Mouse (Mus musculus): ENCODE results near the gene Ier3.

The Ier3 gene

DNA sequence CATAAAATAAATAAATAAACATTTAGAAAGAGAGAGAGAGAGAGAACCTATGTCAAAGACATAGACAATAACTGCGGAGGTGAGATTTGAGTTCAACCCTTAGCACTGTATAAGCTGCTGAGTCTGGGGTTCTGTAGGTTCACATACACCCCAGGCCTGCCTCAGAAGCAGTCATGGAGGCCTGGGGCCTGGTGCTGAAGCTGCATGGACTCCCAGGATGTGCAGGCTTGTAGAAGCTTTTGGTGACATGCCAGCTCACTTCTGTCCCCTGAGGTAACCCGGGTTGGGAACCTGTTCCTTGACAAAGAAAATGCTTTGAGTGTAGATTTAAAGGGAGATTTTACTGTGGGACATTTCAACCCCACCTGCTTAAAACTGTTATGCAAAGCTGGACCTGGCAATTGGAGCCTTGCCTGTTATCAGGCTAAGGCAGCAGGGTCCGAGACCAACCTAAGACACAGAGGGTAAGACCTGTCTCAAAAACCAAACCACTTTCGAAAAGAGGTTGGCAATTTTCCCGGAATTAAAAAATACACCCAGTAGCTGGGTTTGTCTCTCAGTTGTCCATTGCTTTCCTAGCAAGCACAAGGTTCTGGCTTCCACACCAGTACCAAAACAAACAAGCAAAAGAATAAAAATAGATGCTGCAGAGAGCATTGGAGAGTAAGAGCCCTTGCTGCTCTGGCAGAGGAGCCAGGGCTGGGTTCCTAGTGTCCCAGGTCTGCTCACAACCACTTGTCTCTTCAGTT is 10.4 kb upstream of the Ier3 start:
- no peak for DNase-seq (ENCODE audit: low spot score)

DNA sequence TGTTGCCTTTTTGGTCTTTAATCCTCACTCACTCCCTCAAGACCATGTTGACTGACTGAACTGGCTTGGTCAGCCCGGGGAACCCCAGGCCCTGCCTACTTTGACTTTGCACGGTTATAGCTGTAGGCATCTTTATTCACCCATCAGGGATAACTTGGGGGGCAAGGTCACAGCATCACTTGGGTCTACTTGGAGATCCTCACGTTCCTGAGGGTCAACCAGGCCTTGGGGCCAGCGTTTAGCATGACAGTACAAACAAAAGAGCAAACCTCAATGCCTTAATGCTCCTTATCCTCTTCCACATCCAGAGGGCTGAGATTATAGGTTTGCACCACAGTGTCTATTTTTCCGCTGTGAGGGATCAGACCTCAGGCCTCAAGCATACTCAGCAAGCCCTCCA is 9.2 kb upstream of the Ier3 start:
- DNase-seq (ENCODE audit: low spot score), result no peak

DNA sequence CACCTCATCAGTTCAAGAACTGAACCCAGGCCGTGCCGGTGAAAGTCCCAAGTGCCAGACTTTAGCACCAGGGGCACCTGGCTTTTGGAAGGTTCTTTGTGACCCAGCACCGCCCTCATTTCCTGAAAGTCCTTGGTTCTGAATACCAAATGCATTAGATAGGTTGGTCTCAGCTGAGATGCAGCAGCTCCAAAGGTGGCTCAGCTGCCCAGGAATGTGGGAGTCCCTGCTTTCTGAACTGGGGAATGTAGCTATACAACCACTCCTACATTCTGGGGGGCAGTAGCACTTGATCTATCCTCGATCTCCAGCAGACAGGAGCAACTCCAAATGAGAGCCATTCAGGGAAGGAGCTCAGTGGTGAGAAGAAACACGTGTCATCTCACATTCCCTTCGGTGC is 8.7 kb upstream of the Ier3 start:
- DNase-seq (ENCODE audit: low spot score), result peak; percentile 49

DNA sequence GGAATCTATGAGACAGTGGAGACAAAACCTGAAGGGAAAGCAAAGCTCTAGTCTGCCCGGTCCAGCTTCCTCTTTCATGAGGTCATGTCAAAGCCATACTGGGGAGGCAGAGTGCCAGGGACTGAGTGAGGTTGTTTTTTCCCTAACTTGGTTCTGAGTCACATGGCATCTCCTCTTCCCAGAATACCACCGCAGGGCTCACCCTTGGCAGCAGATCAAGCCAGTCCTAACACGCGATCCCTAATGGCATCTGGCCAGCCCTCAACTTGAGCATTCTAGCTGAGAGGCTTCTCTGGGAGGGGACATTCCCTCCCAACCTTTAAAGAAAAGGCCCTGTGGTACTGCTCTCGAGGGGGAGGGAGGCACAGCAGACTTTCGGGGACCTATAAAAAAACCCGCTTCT is 8.2 kb upstream of the Ier3 start:
- DNase-seq (ENCODE audit: low spot score), result peak; percentile 96

DNA sequence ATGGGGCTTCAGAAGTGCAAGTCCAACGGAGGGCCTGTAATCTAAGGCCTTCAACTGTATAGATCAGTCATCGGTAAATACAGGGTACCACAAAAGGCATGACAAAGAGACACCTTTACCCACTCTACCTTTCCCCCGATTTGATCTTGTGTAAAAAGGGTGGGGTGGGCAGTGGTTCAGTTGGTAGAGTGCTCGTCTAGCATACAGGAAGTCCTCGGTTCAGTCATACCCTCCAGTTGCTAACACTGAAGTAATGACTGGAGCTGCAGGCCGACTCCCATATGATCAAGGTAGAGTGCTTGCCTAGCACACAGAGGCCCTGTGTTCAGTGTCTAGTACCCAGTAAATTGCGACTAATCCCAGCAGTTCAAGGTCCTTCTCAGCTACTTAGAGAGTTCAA is 7.8 kb upstream of the Ier3 start:
- DNase-seq (ENCODE audit: low spot score), result no peak

DNA sequence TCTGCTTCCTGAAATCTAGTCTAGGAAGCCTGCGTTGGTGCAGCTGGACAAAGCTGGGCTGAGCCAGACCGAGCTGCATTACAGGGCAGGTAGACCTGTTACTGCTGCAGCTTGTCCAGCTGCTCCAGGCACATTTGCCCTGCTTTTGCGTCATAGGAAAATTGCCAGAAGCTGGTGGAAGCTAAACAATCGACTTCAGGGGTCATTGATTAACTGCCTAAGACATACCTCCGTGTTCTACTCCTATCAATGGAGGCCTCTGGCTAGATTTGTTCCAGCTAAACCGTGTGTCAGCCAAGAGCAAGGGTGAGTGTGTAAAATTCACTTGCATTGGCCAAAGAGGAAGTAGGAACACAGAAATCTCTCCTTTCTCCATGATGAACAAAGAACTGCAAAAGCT is 6.8 kb upstream of the Ier3 start:
- DNase-seq (ENCODE audit: low spot score), result peak; percentile 46

DNA sequence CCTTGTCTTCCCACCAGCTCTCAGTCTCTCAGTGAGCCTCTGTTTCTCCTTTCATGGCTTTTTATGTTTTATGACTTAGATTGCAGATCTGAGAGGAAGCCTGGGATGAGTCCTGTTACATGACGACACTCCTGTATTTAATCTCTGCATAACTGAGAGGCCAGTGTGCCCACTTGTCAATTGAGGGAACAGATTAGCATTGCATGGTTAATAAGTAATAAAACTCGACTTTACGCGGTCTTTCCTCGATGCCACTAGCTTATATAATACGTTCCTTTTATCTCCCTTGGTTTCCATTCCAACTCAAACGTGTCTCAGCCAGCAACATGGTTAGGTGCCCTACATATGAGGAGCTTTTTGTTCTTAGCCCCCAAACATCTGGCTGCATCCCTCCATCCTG is 5.6 kb upstream of the Ier3 start:
- DNase-seq (ENCODE audit: low spot score), result no peak

DNA sequence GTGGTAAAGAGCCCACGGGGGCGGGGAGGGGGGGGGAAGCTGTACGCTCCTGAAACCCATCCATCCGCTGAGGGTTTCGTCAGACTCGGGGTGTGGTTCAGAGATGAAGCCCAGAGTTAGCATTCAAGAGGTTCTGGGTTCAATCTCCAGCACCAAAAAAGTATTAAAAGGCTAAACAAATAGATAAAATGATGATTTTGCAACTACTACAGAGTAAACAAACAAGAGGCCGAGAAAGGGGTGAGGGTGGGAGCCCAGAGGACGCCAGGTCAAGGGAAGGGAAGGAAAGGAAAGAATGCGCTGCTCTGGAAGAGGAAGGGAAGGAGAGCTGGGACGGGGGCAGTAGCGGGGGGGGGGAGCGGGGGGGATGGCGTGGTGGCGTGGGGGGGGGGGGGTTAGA is 4.8 kb upstream of the Ier3 start:
- no peak for DNase-seq (ENCODE audit: low spot score)

DNA sequence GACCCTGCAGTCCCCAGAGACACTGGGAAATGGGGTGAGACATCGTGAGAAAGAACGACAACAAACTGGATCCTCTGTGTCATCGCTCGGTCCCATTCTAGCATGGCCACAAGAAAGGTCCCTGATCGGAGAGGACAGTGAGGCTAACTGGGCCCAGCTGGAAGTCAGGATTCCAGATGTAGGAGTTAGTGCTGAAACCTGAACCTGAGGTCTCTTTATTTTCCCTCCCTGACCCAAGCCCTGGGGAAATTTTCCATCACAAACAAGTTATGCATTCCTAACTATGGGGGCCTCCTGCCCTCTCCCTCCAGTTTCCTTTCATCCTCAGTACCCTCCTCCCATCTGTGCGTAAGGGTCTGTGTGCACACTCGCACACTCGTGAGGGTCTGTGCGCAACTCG is 4.3 kb upstream of the Ier3 start:
- no peak for DNase-seq (ENCODE audit: low spot score)

DNA sequence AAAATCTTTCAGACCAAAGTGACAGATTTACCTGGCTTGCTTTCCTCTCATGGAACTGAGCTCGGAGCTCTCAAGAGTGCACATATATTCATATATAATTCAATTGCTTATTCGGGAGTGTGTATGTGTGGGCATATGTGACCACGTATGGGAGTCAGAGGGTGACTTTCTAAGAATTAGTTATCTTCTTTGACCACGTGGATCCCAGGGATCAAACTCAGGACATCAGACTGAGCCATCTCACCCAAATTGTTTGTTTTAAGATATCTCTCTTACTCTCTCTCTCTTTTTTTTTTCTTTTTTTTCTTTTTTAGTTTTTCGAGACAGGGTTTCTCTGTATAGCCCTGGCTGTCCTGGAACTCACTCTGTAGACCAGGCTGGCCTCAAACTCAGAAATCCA is 1.4 kb upstream of the Ier3 start:
- no peak for DNase-seq (ENCODE audit: low spot score)

DNA sequence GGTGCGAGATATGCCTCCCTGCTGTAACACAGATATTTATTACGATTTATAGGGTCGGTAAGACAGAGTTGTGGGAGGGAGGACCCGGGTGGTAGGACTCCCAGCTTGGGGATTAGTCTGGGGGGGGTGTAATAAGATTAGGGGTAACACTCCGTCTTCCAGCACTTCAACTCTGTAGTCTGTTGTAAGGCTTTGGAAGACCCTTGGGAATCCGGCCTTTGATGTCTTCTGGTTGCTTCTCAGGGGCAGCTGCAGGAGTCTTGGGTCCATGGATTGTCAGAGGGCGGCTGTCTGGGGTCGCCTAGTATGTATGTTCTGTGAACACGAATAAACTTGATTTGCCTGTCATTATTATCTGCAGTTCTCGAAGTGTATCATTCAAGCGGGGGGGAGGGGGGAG is 1.1 kb downstream of the Ier3 start:
- no peak for DNase-seq (ENCODE audit: low spot score)

DNA sequence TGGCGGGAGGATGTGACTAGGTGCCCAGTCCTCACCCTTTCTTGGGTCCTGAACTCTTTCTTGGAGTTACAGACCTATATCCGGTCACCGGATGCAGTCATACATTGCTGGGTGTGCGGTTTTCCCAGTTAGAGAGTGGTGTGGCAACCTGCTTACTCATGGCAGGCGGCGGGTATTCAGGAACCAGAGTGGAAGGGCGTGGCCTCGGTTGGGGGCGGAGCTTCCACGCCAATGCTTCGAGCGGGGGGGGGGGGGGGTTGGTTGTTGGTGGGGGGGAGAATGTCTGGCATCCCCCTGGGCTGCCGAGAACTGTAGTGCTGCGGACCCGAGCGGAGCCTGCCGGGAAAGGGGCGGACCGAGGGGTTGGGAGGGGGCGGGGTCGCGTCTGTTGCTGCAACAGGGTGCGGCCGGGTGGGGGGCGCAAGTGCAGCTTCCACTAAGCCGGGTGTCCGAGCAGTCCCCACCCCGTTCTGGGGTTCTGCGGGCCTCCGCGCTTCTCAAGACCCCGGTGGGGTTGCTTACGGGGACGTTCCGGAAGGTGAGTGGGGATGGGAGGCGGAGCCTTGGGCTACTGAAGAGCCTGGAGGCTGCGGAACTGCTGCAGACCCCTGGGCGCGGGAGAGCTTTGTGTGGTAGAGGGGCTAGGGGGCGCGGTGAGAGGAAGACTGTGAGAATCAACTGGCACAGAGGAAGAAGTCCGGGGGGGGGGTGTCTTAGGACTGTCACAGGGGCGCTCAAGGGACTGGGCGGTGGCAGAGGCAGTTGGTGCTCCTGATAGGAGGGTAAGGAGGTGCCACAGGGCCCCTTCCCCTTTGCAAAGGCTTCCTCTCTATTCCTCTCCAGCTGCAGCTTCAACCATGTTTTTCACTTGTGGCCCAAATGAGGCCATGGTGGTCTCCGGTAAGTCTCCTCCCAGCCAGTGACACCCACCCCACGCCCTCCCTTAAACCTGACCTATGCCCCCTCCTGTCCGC is 1.8 kb downstream of the Ier3 start, which contains the start of gene Flot1:
Gene Flot1, plus strand, starts transcription at position 267 of the 974 bp plus-strand sequence.
- DNase-seq (ENCODE audit: low spot score), result peak; percentile 91

DNA sequence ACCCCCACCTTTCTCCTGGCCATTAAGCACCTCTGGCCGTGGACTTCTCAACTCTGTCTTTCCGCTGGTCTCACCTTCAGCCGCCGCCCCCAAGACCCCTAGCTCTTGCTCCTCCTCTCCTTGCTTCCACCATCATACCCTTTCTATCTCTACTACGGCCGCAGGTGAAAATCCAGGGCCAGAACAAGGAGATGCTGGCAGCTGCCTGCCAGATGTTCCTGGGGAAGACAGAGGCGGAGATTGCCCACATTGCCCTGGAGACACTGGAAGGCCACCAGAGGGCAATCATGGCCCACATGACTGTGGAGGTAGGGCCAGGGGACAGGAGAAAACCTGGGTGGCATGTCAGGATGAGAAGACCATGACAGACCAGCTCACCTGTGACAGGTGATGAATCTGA is 2.9 kb downstream of the Ier3 start:
- no peak for DNase-seq (ENCODE audit: low spot score)

DNA sequence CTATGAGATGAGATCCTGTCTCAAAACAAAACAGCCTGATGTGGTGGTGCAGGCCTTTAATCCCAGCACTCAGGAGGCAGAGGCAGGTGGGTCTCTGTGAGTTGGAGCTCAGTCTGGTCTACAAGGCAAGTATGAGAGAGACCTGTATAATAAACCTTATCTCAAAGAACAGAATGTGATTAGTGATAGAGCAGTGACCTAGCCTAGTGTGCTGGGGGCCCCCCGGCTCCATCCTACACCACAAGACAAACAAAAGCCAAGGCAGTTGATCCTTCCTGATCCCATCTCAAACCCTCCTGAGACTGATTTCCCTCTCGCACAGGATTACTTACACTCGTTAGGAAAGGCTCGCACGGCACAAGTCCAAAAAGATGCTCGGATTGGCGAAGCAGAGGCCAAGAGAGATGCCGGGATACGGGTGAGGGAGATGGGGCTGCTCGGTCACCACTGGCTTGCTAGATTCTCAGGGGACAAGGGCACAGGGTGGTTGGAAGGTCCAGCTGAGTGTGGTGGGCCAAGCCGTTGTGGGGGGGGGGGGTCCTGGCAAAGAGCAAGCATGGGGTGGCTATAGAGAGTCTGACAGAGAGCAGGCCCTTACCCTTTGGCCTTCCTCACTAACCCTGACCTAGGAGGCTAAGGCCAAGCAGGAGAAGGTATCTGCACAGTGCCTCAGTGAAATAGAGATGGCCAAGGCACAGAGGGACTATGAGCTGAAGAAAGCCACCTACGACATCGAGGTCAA is 3.8 kb downstream of the Ier3 start:
- DNase-seq (ENCODE audit: low spot score), result no peak

DNA sequence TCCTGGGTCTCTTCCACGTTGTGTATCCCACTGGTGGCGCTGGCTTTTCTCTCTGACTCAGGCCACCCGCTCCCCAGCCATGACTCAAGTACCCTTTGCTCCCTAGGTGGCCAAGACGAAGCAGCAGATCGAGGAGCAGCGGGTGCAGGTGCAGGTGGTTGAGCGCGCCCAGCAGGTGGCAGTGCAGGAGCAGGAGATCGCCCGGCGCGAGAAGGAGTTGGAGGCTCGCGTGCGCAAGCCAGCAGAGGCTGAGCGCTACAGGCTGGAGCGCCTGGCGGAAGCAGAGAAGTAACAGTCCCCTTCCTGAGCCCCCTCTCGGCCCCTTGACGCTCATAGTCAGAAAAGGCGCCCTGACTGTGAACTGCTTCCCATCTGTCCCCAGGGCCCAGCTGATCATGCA is 8.3 kb downstream of the Ier3 start:
- peak; percentile 88 for DNase-seq (ENCODE audit: low spot score)

DNA sequence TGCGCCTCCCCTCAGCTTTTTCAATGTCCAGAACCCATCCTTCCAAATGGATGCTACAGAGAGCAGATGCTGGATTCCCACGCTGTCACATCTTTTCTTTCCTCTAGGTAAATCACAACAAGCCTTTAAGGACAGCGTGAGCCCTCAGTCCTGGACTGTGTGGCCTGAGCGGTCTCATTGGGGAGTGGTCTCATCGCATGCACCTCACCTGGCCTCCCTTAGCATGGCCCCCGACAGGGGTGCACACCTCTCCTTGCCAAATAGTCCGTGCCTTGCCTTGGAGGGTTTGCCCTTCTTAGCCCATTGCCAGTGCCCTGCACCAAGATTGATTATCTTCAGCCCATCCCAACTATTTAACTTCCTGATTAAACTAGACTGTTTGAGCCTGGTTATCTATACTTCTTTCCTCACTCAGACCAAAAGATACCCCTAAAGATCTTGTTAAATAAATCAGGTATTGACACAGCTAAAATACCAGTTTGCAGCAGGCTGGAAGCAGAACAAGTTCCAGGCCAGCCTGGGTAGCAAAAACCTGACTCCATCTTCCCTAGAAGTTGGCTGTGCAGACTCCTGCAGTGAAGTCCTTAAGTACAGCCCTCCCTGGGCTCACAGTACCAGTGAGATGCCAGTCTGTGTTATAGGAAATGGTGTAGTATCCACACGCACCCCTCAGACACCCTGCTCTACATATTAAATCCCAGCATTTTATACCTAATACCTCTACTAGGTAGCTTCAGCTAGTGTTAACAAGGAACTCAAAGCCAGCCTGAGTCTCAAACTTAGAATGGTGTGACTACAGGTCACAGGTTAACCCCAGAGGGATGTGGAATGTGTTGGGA is 11.1 kb downstream of the Ier3 start:
- DNase-seq (ENCODE audit: low spot score), result no peak

DNA sequence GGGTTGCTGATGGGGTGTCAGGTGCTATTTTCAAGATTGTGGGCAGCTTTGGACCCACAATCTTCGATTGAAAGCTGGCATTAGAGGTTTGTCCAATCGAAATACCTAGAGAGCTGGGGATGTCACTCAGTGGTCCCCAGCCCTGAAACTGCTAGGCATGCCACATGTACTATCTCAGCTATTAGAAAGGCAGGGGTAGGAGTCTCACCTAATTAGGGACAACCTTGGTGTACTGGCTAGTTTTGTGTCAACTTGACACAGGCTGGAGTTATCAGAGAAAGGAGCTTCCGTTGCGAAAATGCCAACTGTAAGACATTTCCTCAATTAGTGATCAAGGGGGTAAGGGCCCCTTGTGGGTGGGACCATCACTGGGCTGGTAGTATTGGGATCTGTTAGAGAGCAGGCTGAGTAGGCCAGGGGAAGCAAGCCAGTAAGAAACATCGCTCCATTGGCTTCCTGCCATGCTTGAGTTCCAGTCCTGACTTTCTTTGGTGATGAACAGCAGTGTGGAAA is 11.8 kb downstream of the Ier3 start:
- DNase-seq (ENCODE audit: low spot score), result no peak

DNA sequence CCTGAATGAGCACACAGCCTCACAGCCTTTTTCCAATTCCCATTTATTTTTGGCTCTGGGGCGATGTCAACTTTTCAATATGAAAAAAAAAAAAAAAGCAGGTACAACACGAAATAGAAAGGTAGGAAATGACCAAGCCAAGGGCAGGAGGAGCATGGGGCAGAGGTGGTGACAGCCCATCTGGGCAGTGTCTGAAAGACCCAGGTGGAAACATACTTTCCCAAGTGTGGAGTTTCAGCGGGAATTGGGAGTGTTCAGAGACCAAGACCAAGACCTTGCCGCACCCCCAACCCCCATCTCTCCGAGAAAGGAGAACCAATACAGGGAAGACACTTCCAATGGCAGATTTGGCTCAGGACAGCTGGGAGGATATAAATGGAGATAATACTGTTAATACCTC is 12.4 kb downstream of the Ier3 start:
- no peak for DNase-seq (ENCODE audit: low spot score)

DNA sequence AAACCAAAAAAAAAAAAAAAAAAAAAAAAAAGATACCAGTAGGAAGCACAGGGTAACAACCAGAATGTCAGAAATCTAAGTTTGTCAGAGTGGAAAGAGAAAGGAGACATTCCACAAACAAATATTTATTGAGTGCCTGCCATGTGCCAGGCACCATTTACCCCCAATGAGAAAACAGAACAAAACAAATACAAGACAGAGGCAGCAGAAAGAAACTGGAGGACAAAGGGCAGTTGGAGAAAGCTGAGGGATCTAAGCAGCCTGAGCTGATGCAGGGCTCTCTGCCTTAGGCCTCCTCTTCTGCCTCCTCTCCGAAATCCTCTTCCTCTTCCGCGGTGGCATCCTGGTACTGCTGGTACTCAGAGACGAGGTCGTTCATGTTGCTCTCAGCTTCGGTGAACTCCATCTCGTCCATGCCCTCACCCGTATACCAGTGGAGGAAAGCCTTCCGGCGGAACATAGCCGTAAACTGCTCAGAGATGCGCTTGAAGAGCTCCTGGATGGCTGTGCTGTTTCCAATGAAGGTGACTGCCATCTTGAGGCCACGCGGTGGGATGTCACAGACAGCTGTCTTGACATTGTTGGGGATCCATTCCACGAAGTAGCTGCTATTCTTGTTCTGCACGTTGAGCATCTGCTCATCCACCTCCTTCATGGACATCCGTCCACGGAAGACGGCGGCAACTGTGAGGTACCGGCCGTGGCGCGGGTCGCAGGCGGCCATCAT is 13.4 kb downstream of the Ier3 start:
- DNase-seq (ENCODE audit: low spot score), result no peak

DNA sequence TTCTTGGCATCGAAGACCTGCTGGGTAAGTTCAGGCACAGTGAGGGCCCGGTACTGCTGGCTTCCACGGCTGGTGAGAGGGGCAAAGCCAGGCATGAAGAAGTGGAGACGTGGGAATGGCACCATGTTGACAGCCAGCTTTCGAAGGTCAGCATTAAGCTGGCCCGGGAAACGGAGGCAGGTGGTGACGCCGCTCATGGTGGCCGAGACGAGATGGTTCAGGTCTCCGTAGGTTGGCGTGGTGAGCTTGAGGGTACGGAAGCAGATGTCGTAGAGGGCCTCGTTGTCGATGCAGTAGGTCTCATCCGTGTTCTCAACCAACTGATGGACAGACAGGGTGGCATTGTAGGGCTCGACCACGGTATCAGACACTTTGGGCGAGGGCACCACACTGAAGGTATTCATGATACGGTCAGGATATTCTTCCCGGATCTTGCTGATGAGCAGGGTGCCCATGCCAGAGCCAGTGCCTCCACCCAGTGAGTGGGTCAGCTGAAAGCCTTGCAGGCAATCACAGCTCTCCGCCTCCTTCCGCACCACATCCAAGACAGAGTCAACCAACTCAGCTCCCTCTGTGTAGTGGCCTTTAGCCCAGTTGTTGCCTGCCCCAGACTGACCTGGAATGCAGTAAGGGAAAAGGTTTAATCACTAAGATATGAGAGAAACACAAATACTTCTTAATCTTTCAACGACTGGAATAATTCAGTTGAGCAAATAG is 14.1 kb downstream of the Ier3 start:
- DNase-seq (ENCODE audit: low spot score), result no peak

All from urinary bladder, postnatal 14 days (tissue).